Mouse (Mus musculus): ENCODE measurements around the gene Wdr60. TPM values are rescaled to one million over a fixed set of nuclear protein-coding genes. Genes with fewer than 3 reads are reported as not detected.

Wdr60 gene
- polyA plus RNA-seq, 2 experiments from 2014 or later: 0.38 to 0.75 TPM

GRCm38 (mm10) chr12:116265275-116265674, 2.5 kb upstream of the Wdr60 start:
- ATAC-seq: no peak

GRCm38 (mm10) chr12:116264756-116265155, 1.9 kb upstream of the Wdr60 start:
- no peak for ATAC-seq

- ATAC-seq: no peak
These were observed 4.5 kb downstream of the Wdr60 start for GRCm38 (mm10) chr12:116258321-116258720.

GRCm38 (mm10) chr12:116255636-116256035, 7.2 kb downstream of the Wdr60 start:
- no peak for ATAC-seq

- ATAC-seq: peak; percentile 94
These were observed 8.2 kb downstream of the Wdr60 start for GRCm38 (mm10) chr12:116254652-116255051.

GRCm38 (mm10) chr12:116244601-116245000, 18.2 kb downstream of the Wdr60 start:
- no peak for ATAC-seq

- no peak for ATAC-seq
These were observed 24.0 kb downstream of the Wdr60 start for GRCm38 (mm10) chr12:116238803-116239202.

GRCm38 (mm10) chr12:116238370-116238769, 24.5 kb downstream of the Wdr60 start:
- no peak for ATAC-seq

- ATAC-seq: no peak
These were observed 26.2 kb downstream of the Wdr60 start for GRCm38 (mm10) chr12:116236658-116237057.

GRCm38 (mm10) chr12:116235356-116235755, 27.5 kb downstream of the Wdr60 start:
- ATAC-seq: peak; percentile 46

GRCm38 (mm10) chr12:116232061-116232460, 30.8 kb downstream of the Wdr60 start:
- no peak for ATAC-seq

GRCm38 (mm10) chr12:116231612-116232011, 31.2 kb downstream of the Wdr60 start:
- no peak for ATAC-seq

GRCm38 (mm10) chr12:116229451-116229850, 33.4 kb downstream of the Wdr60 start:
- ATAC-seq: no peak

GRCm38 (mm10) chr12:116226289-116227057, 36.3 kb downstream of the Wdr60 start:
- no peak for ATAC-seq

GRCm38 (mm10) chr12:116223107-116223506, 39.7 kb downstream of the Wdr60 start:
- ATAC-seq: no peak

GRCm38 (mm10) chr12:116207486-116207885, 55.3 kb downstream of the Wdr60 start:
- ATAC-seq: no peak

- ATAC-seq: no peak
These were observed 57.1 kb downstream of the Wdr60 start for GRCm38 (mm10) chr12:116205726-116206125.

- ATAC-seq: peak; percentile 78
These were observed 60.4 kb downstream of the Wdr60 start for GRCm38 (mm10) chr12:116202176-116202981.

GRCm38 (mm10) chr12:116198791-116199190, 64.0 kb downstream of the Wdr60 start:
- ATAC-seq: no peak

- ATAC-seq: no peak
These were observed 66.6 kb downstream of the Wdr60 start for GRCm38 (mm10) chr12:116196221-116196620.

- no peak for ATAC-seq
These were observed 68.2 kb downstream of the Wdr60 start for GRCm38 (mm10) chr12:116194641-116195040.

GRCm38 (mm10) chr12:116193952-116194351, 68.9 kb downstream of the Wdr60 start:
- ATAC-seq: no peak

- no peak for ATAC-seq
These were observed 79.4 kb downstream of the Wdr60 start for GRCm38 (mm10) chr12:116183212-116183935.

All from activated CD4-positive, CD25-positive, alpha-beta regulatory T cell, adult 4 months (primary cell).